Mouse (Mus musculus): Measurements from ENCODE around the gene Nup88.

GRCm38 (mm10) chr11:70944935-70945817, 24.6 kb downstream of the Nup88 start:
- TF ChIP-seq CTCF (conservative IDR thresholded peaks at IDR 0.05; ENCODE audit: low read length) (no peak), POU5F1 (IDR thresholded peaks at IDR 0.05; ENCODE audit: borderline replicate concordance, low read length) (no peak)
